Mouse (Mus musculus): ENCODE results near the gene Rap1a. TPM values are rescaled to one million over a fixed set of nuclear protein-coding genes. Genes with fewer than 3 reads are reported as not detected.

Rap1a gene
- total RNA-seq, 1 experiment from 2014 or later: 134 TPM

DNA sequence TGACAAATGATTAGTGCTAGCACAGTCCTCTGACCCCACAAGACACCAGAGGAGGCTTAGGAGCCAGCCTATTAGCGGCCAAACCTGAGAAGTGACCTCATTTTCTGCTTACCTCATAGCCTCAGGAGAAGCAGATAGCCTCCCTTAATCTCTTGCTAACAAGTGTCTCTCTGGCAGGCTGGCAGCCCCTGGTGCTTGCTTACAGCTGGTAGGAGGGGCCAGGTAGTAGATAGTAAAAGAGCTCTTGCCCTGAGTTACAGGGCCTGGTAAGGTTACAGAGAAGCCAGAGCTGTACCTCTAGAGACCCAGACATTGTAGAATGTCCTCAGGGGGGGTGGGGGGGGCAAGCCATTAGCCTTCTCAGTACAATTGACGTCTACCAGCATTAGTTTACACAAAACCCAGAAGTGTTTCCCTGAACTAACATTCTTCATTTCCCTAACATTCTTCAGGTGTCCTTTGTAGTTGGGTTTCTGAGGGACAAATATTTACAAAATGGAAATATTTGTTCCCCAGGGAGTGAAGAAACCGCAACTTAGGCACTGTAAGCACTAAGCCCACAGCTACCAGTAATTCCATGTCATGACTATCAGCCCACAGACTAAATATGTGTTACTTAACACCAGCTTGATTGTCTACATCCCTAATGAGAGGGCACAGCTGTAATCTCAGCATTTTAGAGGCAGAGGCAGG is 101.7 kb downstream of the Rap1a start:
- ATAC-seq (replicated peaks; ENCODE audit: low read depth, poor library complexity, severe bottlenecking): peak; percentile 57

DNA sequence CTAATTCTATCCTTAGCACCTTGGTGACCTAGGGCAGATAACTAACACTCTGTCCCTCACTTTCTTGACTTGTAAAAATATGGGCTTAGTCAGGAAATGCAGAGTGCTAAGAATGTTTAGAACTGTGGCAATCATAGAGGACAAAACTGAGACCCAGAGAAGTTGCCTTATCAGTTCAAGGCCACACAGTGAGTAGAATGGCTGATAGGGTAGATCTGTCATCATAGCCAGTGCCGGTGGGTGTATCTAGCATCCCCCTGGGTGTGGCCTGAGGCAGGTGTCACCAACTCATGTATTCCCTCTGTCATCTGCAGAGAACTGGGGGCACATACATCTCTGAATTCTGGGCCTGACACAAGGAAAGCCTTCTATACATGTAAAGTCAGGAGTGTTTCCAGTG is 102.8 kb downstream of the Rap1a start:
- ATAC-seq (replicated peaks; ENCODE audit: low read depth, poor library complexity, severe bottlenecking): no peak

DNA sequence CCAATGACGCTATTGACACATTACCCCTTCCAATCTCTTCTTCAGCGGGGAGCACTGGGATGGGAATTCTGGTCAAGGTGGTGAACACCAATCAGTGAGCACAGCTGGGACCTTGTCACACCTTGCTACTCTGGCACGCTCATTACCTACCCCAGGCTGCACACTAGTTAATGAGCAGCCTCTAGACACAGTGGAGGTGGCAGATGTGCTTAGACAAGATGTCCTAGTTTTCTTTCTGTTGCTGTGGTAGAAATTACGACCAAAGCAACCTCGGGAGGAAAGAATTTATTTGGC is 104.0 kb downstream of the Rap1a start:
- no peak for ATAC-seq (replicated peaks; ENCODE audit: low read depth, poor library complexity, severe bottlenecking)

DNA sequence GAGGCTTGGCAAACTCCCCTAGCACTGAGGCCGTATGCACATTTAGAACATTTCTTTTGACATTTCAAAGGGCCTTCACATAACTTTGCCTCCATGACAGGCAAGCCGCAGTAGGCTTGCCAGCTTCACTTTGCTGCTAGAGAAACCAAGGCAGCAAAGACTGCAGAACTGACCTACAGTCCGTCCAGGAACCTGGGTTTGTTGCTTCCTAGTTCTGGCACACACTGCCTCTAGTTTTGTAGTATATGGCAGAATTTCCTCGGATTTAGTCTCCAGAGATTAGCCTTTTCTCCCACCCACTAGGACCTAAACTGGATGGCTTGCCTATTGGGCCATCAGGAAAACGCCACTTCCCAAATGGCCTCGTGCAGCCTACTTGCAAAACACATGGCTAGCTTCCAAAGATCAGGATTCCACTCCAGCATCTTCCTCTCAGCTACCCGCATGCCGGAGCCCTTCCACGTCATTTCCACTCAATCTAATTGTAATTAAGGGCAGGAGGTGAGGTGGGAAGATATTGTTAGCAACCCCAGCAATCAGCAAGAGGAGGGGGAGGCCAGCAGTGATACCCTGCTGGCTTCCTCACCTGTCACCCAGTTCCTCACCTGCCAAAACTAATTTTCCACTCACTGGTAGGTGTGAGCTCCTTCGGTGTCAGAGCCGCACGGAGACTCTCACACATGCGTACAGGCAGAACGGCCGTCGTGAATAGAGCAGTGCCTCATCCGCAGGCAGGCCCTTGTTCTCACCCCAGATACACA is 104.6 kb downstream of the Rap1a start:
- ATAC-seq (replicated peaks; ENCODE audit: low read depth, poor library complexity, severe bottlenecking): no peak

DNA sequence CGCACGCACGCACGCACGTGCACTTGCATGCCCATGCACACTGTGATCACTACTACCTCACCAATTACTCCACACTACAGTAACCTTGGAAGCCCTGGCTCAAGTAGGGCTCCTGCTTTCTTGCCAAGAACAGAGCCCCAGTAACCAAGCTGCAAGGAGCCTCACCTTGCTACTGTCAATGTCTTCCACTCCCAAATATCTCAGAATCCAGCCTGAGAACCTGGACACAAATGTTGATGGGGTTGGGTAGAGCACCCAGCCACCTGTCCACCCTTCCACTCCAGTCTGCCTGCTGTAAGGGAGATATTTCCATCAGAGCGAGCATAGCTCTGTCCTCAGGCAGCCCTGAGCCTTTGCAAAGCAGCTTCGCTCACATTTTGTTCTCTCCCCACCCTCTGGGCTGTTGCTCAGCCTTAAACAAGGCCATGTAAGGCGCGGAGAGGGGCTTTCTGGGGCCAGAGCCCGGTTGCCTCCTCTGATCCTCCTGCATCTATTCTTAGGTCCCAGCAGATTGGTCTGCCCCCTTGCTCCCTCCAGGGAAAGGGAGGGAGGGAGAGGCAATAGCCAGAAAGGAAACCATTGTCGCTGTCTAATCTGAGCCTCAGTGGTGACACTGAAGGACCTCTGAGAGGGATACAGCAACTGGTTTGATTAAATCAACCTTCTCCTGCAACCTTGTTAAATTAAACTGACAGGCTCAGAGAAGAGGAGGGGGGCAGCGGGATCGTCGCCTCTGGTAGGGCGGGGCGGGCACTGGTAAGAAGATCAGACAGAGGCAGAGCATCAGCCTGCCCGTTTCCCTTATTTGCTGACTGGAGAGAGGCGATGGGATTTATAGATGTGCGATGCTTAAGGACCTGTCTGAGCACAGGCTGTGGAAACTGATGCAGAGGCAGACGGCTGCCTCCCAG is 105.4 kb downstream of the Rap1a start:
- ATAC-seq (replicated peaks; ENCODE audit: low read depth, poor library complexity, severe bottlenecking): no peak

DNA sequence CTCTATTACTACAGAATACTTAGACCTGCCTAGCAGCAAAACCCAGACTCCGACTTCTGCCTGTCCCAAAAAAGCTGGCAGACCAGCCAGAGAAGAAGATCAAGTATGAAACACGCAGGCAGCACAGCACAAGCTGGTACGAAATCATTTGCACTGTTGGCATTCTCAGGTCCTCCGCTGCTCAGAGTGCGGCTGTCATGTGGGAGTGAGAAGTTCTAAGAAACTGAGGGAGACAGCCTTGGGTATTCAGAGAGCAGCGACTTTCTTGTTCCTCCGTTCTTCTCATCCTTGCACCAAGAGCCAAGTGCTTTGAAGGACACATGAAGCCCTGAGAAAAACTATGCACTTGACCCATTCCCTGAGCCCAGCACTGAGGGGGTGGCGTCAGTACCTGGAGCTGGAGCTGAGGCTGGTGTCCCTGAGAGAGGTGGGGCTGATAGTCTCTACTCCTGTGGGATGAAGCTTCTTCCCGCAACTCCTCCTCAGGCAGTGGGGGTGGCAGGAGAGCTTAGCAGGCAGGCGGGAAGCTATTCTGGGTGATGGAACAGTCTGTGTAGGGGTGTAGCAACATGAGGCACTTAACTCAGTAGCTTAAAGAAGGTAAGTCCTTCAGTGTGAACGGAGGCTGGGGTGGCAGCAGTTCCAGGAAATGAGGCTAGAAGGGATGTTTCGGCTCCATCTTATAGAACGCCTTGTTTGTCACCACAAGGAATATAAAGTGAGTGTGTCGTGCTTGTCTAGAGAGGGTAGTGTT is 107.6 kb downstream of the Rap1a start:
- no peak for ATAC-seq (replicated peaks; ENCODE audit: low read depth, poor library complexity, severe bottlenecking)

DNA sequence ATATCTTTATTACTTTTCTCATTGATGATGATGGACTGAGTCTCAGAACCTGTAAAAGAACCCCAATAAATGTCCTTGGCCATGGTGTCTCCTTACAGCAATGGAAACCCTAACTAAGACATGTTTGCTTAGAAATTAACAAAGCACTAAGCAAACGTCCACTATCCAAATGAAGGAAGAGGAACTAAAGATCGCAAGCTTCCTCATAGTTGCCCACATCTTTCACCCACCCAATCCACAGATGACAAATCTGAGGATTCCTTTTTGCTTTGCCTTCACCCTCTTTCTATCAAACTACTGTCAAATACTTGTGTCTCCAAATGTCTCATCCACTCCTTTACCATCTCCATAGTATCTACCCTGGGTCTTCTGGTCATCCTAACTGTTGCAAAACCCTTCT is 112.6 kb downstream of the Rap1a start:
- no peak for ATAC-seq (replicated peaks; ENCODE audit: low read depth, poor library complexity, severe bottlenecking)

DNA sequence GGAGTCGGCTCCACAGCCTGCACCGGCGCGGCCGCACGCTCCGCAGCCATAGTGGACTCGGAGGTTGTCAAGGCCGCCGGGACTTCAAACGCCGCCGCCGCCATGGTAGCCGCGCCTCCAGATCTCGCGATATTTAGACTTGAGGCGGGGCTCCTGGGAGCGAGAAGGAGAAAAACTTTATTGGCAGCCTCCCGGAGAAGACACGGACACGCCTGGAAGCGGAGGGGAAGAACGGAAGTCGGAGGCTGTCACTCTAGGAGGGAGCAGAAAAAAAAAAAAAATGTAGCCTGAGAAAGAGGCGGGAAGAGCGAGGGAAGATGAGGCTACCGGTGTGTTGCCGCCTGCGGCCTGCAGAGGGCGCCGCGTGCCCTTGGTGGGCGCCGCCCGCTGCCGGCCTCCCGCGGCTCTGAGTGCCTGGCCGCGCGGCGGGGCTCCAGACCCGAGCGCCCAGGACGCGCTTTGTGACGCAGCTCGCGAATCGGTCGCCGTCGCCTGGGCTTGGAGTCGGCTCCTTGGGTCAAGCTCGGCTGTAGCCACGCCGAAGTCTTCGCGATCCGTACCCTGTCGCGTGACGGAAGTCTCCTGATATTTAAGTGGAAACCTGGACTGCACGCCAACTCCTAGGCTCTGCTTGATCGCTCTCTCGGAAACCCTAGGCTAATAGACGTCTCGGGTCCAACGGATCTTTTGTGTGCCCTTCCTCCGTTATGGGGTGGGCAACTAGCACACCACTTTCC is 113.6 kb downstream of the Rap1a start, which contains the start of gene Ddx20:
Gene Ddx20, minus strand, starts transcription at position 251 of the 737 bp plus-strand sequence.
- peak; percentile 91 for ATAC-seq (replicated peaks; ENCODE audit: low read depth, poor library complexity, severe bottlenecking)

DNA sequence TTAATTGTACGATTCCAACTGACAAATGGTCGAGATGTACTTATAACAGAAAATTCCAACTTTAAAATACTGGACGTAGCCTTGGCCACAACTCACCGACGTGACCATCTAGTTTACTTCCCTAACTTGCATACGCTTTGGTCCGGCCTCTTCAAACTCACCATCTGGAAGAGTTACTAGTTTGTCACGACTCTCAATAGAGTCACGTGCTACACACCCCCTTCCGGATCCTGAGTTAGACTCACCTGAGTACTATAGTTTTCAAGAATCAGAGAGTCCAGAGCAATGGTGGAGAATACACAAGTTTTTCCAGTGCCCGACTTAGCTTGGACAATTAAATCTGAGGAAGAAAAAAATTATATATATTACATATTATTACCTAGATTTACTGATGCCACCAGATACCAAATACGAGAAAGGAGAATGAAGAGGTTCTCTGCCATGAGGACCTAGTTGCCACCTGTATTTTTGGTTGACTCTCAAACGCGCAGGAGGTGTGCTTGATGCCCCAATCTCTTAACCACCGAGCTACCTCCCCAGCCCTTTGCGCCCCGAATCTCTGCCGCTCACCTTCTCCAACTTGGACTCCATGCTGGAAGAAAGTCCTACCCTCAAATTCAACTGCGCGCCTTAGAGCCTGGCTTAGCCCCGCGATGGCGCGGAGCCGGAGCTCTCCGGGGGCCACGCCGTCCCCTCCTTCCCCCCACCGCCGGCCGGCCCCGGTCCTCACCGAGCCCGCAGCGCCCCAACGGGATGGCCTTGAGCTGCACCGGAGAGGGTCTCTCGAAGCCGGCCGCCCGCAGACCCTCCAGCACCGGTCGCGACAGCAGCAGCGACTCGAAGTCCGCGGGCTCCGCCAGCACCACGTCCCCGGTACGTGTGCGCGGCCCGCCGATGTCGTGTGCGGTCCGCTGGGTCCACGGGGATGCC is 114.5 kb downstream of the Rap1a start:
- peak; percentile 10; the same call in 1 of the 2 replicates for ATAC-seq (replicated peaks; ENCODE audit: low read depth, poor library complexity, severe bottlenecking)

DNA sequence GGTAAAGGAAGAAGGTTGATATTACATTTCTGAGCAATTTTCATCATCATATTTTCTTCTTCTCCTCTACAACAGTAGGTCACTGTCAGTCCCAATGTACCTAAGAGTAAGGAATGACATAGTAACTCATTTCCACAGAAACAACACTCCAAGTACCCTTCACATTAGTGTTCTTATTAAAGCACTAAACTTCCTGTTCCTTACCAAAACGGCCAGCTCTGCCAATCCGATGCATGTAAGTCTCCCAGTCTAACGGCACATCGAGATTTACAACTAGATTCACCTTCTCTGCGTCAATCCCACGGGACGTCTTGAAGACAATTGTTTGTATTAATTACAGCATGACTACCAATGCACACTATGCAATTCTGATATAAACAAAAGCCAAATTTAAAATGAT is 120.8 kb downstream of the Rap1a start:
- no peak for ATAC-seq (replicated peaks; ENCODE audit: low read depth, poor library complexity, severe bottlenecking)

Other genes starting within 250 kb of the Rap1a start
- 42.8 and 61.7 TPM in 2 replicates for gene Ddx20, start 113.8 kb downstream of the Rap1a start, total RNA-seq (2017)
- gene Inka2, start 96.7 kb downstream of the Rap1a start, total RNA-seq (2017): 0.55 TPM in 1 of 2 replicates, not detected in the other
- gene Adora3, start 69.5 kb upstream of the Rap1a start, total RNA-seq (2017): 0.32 and 1.5 TPM in 2 replicates
- gene Tmigd3, start 69.6 kb upstream of the Rap1a start, total RNA-seq (2017): 1.0 TPM in 1 of 2 replicates, not detected in the other
- gene I830077J02Rik, start 131.3 kb upstream of the Rap1a start, total RNA-seq (2017): 10.0 and 15.6 TPM in 2 replicates
- 37.1 and 50.5 TPM in 2 replicates for gene Wdr77, start 158.0 kb upstream of the Rap1a start, total RNA-seq (2017)
- 452 and 491 TPM in 2 replicates for gene Atp5f1, start 158.8 kb upstream of the Rap1a start, total RNA-seq (2017)
- gene Ovgp1, start 172.4 kb upstream of the Rap1a start, total RNA-seq (2017): 2.1 and 2.7 TPM in 2 replicates
- not detected in 2 replicates for gene Pifo, start 213.3 kb upstream of the Rap1a start, total RNA-seq (2017)
- not detected in 2 replicates for gene Chil5, start 231.5 kb upstream of the Rap1a start, total RNA-seq (2017)